Mouse (Mus musculus): ENCODE measurements at regions not wholly inside any gene's neighbourhood (a gene's known extent, or its start where the extent isn't known, plus 50 kb on each side); places are given as distances from the start of the nearest gene placed in this dataset.

DNA sequence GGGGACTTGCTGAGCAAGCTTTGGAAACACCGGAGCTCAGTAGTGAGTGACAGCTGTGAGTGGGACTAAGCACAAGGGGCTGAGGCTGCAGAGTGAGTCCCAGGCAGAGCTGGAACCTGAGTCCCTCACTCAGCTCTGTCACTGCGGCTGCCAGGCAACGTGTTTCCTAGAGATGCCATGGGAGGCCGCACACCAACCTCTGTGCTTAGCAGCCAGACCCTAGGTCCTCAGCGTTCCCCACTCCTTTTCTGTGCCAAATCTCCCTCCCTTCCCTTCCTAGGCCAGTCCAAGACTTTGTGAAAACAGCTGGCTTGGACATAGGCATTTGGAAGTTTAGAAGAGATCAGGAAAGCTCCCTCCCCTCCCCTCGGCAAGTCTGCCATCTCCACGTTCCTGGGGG, 78.9 kb downstream of the Gm26897 start:
- 57% methylated on average over 7 of the region's 7 CpGs for WGBS
- Histone ChIP-seq H3K9me3 (no peaks in the 10 kb centered on the region), H3K27ac (no peak overlapping the region), H3K4me1 (peaks cover 11% of the 10 kb centered on the region; the same call in 1 of the 2 replicates), H3K4me3 (no peak overlapping the region), H3K36me3 (no peaks in the 10 kb centered on the region), H3K27me3 (ENCODE audit: insufficient read depth, poor library complexity, severe bottlenecking) (peaks cover 44% of the 10 kb centered on the region)
- DNase-seq (ENCODE audit: low spot score): no peak

DNA sequence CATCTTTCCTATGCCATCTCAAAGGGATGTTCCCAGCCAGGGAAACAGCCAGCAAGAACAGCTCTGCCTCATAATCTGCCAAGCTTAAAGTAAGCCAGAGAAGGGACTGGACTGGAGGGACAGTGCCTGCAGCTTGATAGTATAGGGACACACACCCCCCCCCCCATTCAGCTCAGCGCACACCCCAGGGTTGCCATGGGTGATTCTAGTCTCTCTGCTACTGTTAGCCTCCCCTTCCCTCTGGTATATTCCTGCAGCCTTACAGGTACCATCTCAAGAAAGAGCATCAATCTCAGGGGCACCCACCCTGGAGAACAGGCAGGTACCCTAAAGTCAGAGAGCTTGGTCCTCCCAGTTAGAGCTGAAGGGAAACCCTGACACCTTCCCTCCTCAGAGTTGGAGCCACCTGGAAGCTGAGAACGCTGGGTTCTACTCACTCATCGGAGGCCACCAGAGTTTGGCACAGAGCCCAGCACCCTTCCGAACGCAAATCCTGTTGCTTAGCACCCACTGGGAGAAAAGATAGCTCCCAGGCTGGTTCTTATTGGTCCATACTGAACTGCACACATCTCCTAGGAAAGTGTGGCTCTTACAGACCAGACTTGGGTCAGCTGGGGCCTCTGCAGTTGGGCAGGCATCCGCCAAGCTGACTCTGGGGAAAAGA, 79.5 kb downstream of the Gm26897 start:
- H3K4me3 ChIP-seq: no peak overlapping the region
- H3K27ac ChIP-seq: no peak overlapping the region
- peaks cover 11% of the 10 kb centered on the region; the same call in 1 of the 2 replicates for H3K4me1 ChIP-seq
- no peaks in the 10 kb centered on the region for H3K36me3 ChIP-seq
- 68% methylated on average over 6 of the region's 6 CpGs for WGBS
- no peak for DNase-seq (ENCODE audit: low spot score)
- no peaks in the 10 kb centered on the region for H3K9me3 ChIP-seq
- H3K27me3 ChIP-seq (ENCODE audit: insufficient read depth, poor library complexity, severe bottlenecking): peaks cover 38% of the 10 kb centered on the region

DNA sequence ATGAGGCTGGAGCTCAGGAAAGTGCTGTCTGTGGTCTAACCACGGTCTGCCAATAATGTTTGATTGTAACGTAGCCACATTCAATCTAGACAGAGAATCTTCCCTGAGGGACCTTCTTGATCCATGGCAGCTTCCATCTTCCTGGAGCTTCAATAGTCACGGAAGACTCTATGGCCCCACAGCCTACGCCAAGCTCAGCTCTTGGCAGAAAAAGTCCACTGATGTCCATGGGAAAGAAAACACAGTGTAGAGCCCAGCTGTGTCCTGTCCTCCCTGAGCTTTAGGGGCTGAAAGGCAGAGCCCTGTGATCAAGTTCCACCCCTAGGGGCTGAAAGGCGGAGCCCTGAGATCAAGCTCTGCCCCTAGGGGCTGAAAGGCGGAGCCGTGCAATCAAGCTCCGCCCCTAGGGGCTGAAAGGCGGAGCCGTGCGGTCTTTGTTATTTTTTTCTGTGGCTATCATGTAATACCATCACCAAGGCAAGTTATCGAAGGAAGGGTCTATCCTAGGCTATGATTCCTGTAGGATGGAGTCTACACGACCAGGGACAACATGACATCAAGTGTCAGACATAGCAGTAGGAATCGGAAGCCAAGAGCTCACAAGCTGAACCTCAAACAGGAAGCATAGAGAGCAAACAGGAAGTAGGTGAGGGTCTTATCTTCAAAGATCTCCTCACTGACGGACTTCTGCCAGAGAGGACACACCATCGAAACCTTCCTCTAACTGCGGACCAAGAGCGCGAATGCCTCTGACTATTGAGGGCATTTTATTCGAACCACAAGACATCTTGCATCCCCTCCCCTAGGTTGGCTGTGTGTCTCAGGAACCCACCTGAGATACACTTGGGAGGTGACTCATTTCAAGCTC, 81.4 kb downstream of the Gm26897 start:
- Histone ChIP-seq H3K4me1 (peaks cover 9% of the 10 kb centered on the region; the same call in 1 of the 2 replicates), H3K36me3 (no peaks in the 10 kb centered on the region), H3K27me3 (ENCODE audit: insufficient read depth, poor library complexity, severe bottlenecking) (peaks cover 45% of the 10 kb centered on the region), H3K9me3 (no peaks in the 10 kb centered on the region), H3K4me3 (no peak overlapping the region), H3K27ac (no peak overlapping the region)
- no peak for DNase-seq (ENCODE audit: low spot score)
- 78% methylated on average over 20 of the region's 20 CpGs for WGBS

DNA sequence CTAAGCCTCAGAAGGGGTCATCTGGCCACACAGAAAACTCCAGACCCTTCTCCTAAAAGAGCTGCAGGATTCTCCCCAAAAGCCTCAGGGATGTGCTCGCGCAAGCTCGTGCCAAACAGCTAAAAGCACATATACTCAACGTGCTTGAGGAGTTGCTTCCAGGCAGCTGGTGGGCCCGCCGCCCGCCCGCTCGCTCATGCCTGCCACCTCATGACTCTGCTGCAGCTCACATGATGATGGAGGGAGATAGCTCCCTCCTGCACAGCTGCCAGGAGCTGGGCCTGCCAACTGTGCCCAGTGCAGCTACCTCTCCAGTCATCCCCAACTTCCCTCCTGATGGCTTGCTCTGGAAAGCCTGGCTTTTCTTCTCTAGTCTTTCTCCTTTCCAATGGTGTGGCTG, 87.2 kb downstream of the Gm26897 start:
- Histone ChIP-seq H3K9me3 (no peaks in the 10 kb centered on the region), H3K27ac (no peak overlapping the region), H3K27me3 (ENCODE audit: insufficient read depth, poor library complexity, severe bottlenecking) (peaks cover 43% of the 10 kb centered on the region), H3K4me3 (no peak overlapping the region), H3K4me1 (0 out of 2 replicates have a peak, but pooled peaks cover 8% of the 10 kb centered on the region), H3K36me3 (no peaks in the 10 kb centered on the region)
- 87% methylated on average over 9 of the region's 9 CpGs for WGBS
- no peak for DNase-seq (ENCODE audit: low spot score)

DNA sequence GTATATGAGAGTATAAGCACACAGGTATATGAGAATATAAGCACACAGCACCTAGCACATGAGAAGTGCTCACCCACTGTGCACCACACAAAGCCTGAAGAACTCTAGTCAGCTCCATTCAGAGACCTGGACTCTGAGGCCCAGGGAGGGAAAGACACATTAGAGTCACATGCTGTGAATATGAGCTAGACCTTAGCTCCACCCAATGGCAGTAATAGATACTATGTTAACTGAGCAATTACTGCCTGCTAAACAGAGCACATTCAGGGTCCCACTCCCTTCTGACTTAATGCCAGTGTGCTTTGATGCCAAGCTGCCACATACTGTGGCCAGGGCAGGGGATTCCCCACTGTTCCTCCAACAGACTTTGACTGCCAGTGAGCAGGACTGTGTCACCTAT, 89.2 kb downstream of the Gm26897 start:
- 0 out of 2 replicates have a peak, but pooled peaks cover 8% of the 10 kb centered on the region for H3K4me1 ChIP-seq
- H3K4me3 ChIP-seq: no peak overlapping the region
- no peak overlapping the region for H3K27ac ChIP-seq
- H3K9me3 ChIP-seq: no peaks in the 10 kb centered on the region
- DNase-seq (ENCODE audit: low spot score): no peak
- H3K27me3 ChIP-seq (ENCODE audit: insufficient read depth, poor library complexity, severe bottlenecking): peaks cover 34% of the 10 kb centered on the region
- H3K36me3 ChIP-seq: no peaks in the 10 kb centered on the region

DNA sequence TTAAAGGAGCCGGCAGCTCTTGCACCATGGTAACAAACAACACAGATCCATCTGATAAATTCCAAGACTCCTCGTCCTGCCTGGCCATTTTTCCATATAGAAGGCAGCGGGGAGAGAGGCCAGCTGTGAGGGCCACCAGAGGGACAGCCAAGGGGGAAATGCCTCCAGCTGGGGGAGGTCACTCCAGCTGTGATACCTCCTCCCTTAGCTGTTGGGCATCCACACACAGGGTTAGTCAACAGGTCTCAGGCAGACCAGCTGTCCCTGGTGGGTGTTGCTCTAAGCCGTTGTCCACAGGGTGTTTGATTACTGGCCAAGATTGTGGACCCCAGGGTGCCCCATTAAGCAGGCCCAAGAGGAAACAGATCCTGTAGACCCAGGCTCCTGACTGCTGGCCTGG, 89.7 kb downstream of the Gm26897 start:
- no peak overlapping the region for H3K4me3 ChIP-seq
- peaks cover 34% of the 10 kb centered on the region for H3K27me3 ChIP-seq (ENCODE audit: insufficient read depth, poor library complexity, severe bottlenecking)
- 15% methylated on average over 4 of the region's 4 CpGs for WGBS
- no peak overlapping the region for H3K27ac ChIP-seq
- no peaks in the 10 kb centered on the region for H3K9me3 ChIP-seq
- H3K36me3 ChIP-seq: no peaks in the 10 kb centered on the region
- DNase-seq (ENCODE audit: low spot score): no peak
- 0 out of 2 replicates have a peak, but pooled peaks cover 8% of the 10 kb centered on the region for H3K4me1 ChIP-seq

DNA sequence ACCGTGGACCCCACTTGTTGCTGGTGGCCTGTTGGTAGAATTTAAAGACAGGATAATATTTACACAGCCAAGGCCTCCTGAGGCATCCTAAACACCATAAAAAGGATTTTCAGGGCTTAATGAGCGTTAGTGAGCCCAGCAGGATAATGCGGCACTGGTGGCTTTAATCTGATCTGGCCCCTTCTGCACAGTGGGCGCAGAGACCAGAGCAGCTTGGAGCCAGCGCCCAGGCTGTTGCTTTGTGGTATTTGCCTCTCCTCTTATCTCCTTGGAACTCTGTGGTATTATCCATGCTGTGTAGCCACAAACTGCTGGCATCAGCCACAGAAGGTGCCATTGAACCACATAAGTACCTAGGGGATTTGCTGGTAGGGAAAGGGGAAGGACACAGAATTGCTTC, 90.1 kb downstream of the Gm26897 start:
- WGBS: 31% methylated on average over 5 of the region's 5 CpGs
- Histone ChIP-seq H3K27ac (no peak overlapping the region), H3K27me3 (ENCODE audit: insufficient read depth, poor library complexity, severe bottlenecking) (peaks cover 34% of the 10 kb centered on the region), H3K4me1 (0 out of 2 replicates have a peak, but pooled peaks cover 8% of the 10 kb centered on the region), H3K4me3 (no peak overlapping the region), H3K9me3 (no peaks in the 10 kb centered on the region), H3K36me3 (no peaks in the 10 kb centered on the region)
- no peak for DNase-seq (ENCODE audit: low spot score)

DNA sequence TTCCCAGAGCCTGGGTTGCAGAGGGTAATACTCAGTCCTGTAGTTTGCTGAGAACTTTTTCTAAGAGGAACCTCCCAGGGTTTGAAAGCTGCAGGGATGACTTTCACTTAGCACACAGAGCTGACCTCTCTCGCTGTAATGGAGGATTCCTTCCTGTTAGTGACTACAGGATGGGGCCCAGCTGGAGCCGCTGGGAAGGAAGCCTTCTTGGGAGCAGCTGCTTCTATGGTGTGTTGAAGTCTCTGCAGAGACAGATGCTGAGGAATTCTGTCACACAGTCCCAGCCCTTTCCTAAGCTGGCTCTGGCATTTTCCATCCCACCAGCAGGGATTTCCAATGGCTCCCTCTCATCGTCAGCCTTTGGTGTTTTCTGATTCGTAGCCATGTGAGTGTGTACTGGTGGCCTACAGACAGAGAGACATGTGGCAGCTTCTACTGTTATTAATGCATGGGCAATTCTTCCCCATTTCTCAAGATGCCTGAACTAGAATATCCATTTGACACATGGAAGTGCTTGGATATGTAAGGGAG, 90.9 kb downstream of the Gm26897 start:
- no peak for DNase-seq (ENCODE audit: low spot score)
- Histone ChIP-seq H3K27ac (no peak overlapping the region), H3K4me1 (0 out of 2 replicates have a peak, but pooled peaks cover 8% of the 10 kb centered on the region), H3K36me3 (no peaks in the 10 kb centered on the region), H3K4me3 (no peak overlapping the region), H3K27me3 (ENCODE audit: insufficient read depth, poor library complexity, severe bottlenecking) (peaks cover 33% of the 10 kb centered on the region), H3K9me3 (no peaks in the 10 kb centered on the region)
- WGBS: 54% methylated on average over 4 of the region's 4 CpGs

DNA sequence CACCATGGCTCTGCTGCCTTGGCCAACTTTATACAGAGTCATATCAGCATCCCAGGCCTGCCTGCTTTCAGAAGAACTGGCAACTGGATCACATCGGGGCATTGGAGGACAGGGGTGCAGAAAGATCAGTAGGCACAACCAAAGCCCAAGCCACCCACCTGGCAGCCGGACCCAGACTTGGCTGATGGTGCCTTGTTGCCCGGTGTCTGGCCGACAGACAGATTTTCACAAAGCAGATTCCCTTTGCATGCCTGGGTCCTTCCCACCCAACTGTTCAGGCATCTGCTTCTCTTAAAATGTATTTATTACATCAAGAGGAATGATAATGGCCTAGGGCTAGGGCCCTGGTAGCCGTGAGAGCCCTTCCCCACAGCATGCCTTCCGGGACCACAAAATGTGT, 96.2 kb downstream of the Gm26897 start:
- no peaks in the 10 kb centered on the region for H3K9me3 ChIP-seq
- no peak overlapping the region for H3K4me3 ChIP-seq
- no peak overlapping the region for H3K27ac ChIP-seq
- H3K4me1 ChIP-seq: no peaks in the 10 kb centered on the region
- no peaks in the 10 kb centered on the region for H3K36me3 ChIP-seq
- peaks cover 9% of the 10 kb centered on the region; the same call in 1 of the 2 replicates for H3K27me3 ChIP-seq (ENCODE audit: insufficient read depth, poor library complexity, severe bottlenecking)
- 78% methylated on average over 6 of the region's 6 CpGs for WGBS
- no peak for DNase-seq (ENCODE audit: low spot score)

DNA sequence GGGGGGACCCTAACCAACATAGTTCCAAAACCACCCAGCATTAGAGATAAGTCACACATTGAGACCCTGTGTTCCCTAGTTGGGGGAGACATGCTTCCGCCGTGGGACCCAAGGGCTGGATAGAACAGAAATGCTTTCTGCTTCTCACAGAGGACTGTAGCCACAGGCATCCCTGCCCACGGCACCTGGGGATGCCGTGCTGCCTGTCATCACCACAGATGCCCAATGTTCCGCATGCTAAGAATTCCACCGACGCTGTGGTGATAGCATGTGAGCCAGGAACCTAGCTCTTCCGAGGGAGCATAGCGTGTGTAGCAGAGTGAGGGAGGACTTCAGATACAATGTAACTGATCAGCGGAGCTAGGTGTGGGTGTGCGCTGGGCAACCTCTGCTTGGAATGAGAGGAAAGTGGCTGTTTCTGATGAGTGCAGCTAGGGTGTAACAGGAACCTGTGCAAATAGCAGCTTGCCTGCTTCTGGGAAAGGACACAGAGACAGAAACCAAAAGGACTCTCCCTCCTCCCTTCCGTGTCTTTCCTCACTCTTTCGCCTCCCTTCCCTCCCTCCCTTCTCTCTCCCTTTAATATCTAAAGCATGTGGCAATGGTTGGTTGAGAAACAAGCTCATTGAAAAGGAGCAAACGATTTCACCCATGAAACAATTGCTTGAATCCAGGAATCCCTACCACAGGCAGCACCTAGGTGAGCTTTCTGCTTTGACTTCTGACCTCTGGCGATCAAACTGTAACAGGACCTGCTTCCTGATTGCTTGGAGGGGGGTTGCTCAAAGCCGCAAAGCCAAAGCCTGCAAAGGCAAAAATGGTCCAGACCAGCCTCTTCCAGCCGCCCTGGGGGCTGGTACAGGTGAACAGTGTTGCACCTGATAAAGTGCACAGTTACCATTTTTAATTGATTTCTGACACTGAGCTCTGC, 102.3 kb downstream of the Gm26897 start:
- Histone ChIP-seq H3K4me1 (peaks cover 15% of the 10 kb centered on the region), H3K36me3 (no peaks in the 10 kb centered on the region), H3K27ac (0 out of 2 replicates have a peak overlapping the region, but pooled peaks have one; percentile 16), H3K27me3 (ENCODE audit: insufficient read depth, poor library complexity, severe bottlenecking) (peaks cover 49% of the 10 kb centered on the region), H3K4me3 (no peak overlapping the region), H3K9me3 (no peaks in the 10 kb centered on the region)
- WGBS: 37% methylated on average over 17 of the region's 17 CpGs
- no peak for DNase-seq (ENCODE audit: low spot score)

DNA sequence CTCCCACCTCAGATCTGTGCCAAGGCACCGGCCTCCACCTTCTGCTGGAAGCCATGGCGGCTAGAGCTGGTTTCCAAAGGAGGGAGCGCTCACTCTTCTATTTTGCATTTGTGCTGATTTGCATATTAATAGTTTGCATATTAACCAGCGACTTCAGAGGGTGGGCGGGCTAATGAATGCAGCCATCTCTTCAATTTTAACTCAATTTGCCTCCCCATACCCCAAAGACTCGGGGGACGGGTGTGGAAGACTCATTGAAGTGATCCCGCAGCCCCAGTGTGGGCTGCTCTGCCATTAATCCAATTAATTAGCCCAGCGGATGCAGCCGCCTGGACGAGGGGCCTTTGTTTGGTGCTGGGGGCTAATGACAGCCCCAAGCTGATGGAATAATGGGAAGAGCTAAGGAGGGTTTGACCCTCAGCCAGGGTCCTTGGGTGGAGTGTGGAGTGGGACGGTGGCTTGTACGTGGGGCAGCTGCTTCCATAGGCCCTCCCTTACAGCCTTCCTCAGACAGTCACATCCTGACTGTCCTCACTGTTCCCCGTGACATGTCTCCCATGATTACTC, 103.0 kb downstream of the Gm26897 start:
- Histone ChIP-seq H3K4me3 (no peak overlapping the region), H3K27ac (no peak overlapping the region), H3K27me3 (ENCODE audit: insufficient read depth, poor library complexity, severe bottlenecking) (peaks cover 52% of the 10 kb centered on the region), H3K4me1 (peaks cover 15% of the 10 kb centered on the region), H3K9me3 (no peaks in the 10 kb centered on the region), H3K36me3 (no peaks in the 10 kb centered on the region)
- no peak for DNase-seq (ENCODE audit: low spot score)
- 32% methylated on average over 14 of the region's 14 CpGs for WGBS

DNA sequence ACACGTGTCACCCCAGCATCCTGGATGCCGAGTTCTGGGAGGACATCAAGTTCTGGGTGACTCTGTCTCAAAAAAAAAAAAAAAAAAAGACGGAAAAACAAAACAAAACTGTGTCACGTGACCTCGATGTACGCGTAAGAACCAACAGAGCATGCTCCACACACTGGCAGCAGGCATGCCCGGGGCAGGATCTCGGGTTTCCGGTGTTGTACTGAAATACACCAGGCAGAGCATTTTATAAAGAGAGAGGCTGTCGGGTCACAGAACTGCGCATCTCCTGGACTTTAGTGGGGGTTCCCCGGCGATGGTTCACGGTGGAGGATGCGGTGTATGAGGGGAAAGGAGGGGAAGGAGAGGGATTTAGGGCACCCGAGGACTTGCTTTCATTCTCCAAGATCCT, 108.7 kb downstream of the Gm26897 start:
- Histone ChIP-seq H3K27ac (no peak overlapping the region), H3K27me3 (ENCODE audit: insufficient read depth, poor library complexity, severe bottlenecking) (peaks cover 69% of the 10 kb centered on the region), H3K9me3 (no peaks in the 10 kb centered on the region), H3K36me3 (no peaks in the 10 kb centered on the region), H3K4me3 (0 out of 2 replicates have a peak overlapping the region, but pooled peaks have one; percentile 12), H3K4me1 (peaks cover 11% of the 10 kb centered on the region; the same call in 1 of the 2 replicates)
- DNase-seq (ENCODE audit: low spot score): no peak
- 43% methylated on average over 17 of the region's 17 CpGs for WGBS

Measured in heart, embryonic 10.5 days (tissue).